Mouse (Mus musculus): ENCODE measurements around the gene Dcbld2. TPM values are rescaled to one million over a fixed set of nuclear protein-coding genes. Genes with fewer than 3 reads are reported as not detected.

Dcbld2 gene
- total and polyA plus RNA-seq, 3 experiments: 2.2 to 3.7 (median 3.3) TPM

GRCm38 (mm10) chr16:58393036-58393435, 15.2 kb upstream of the Dcbld2 start:
- no peak overlapping the region for H3K4me3 ChIP-seq (replicated peaks in 1 of 3; ENCODE audit: low read depth in 2 of 3, low read length in 2 of 3, poor library complexity in 1 of 3)
- in situ Hi-C loops (cut with MboI; ENCODE audit: low pct_ligation_motif_present, low pct_unique_long_range_greater_than_20kb, low sequenced_read_pairs): no loop called here
- H3K4me1 ChIP-seq (ENCODE audit: control insufficient read depth in 1 of 2, insufficient read depth in 2 of 2): peaks cover 3 to 17% of the 10 kb centered on the region in 2 experiments; a peak in 3 of 4 replicates
- H3K79me2 ChIP-seq (replicated peaks; ENCODE audit: control insufficient read depth, extremely low read depth, insufficient read depth, poor library complexity, severe bottlenecking): no peaks in the 10 kb centered on the region
- no peak for DNase-seq (ENCODE audit: extremely low read depth)
- no peak overlapping the region for H3K27ac ChIP-seq (ENCODE audit: insufficient read depth, low read depth)
- dilution Hi-C loops (cut with MboI; ENCODE audit: extremely low pct_ligation_motif_present, extremely low pct_unique_long_range_greater_than_20kb, low sequenced_read_pairs): no loop called here
- TF ChIP-seq MYC (IDR thresholded peaks at IDR 0.05; ENCODE audit: low read depth, low read length): no peak
- TF ChIP-seq EP300 (IDR thresholded peaks at IDR 0.05; ENCODE audit: low read length): no peak
- H3K4me2 ChIP-seq (ENCODE audit: insufficient read depth, low read depth, poor library complexity, severe bottlenecking): no peak overlapping the region
- no peak overlapping the region for H3K9ac ChIP-seq (ENCODE audit: insufficient read depth, low read depth)
- H3K27me3 ChIP-seq (replicated peaks): peaks cover 2% of the 10 kb centered on the region
- no peaks in the 10 kb centered on the region for H3K9me3 ChIP-seq (replicated peaks; ENCODE audit: low read length)
- no peaks in the 10 kb centered on the region for H3K36me3 ChIP-seq (replicated peaks in 1 of 2; ENCODE audit: control insufficient read depth in 1 of 2, insufficient read depth in 1 of 2, low read length in 1 of 2)

- no peak overlapping the region for H3K9ac ChIP-seq (ENCODE audit: insufficient read depth, low read depth)
- TF ChIP-seq POLR2A (IDR thresholded peaks at IDR 0.05; ENCODE audit: low read depth, low read length) (no peak), ELF1 (IDR thresholded peaks at IDR 0.05; ENCODE audit: low read depth, low read length) (no peak), MYC (IDR thresholded peaks at IDR 0.05; ENCODE audit: low read depth, low read length) (no peak), NRF1 (IDR thresholded peaks at IDR 0.05; ENCODE audit: low read depth, low read length) (no peak), MAZ (IDR thresholded peaks at IDR 0.05; ENCODE audit: low read depth, low read length) (no peak), ZNF384 (IDR thresholded peaks at IDR 0.05; ENCODE audit: low read depth, low read length) (no peak), TCF12 (IDR thresholded peaks at IDR 0.05; ENCODE audit: low read depth, low read length) (no peak), KAT2A (IDR thresholded peaks at IDR 0.05; ENCODE audit: insufficient replicate concordance, low read length) (no peak), E2F4 (IDR thresholded peaks at IDR 0.05; ENCODE audit: insufficient replicate concordance, low read depth, low read length) (no peak), CHD2 (IDR thresholded peaks at IDR 0.05; ENCODE audit: low read length) (no peak), POLR2AphosphoS2 (IDR thresholded peaks at IDR 0.05; ENCODE audit: low read depth, low read length) (no peak), RCOR1 (conservative IDR thresholded peaks at IDR 0.05; ENCODE audit: low read depth, low read length) (no peak), SMC3 (IDR thresholded peaks at IDR 0.05; ENCODE audit: low read depth, low read length) (no peak), RAD21 (IDR thresholded peaks at IDR 0.05; ENCODE audit: low read depth, low read length) (no peak), GABPA (IDR thresholded peaks at IDR 0.05; ENCODE audit: insufficient replicate concordance, low read depth, low read length) (no peak), MAFK (IDR thresholded peaks at IDR 0.05; ENCODE audit: insufficient replicate concordance, low read length) (no peak)
- H3K4me3 ChIP-seq (replicated peaks in 1 of 3; ENCODE audit: low read depth in 2 of 3, low read length in 2 of 3, poor library complexity in 1 of 3): no peak overlapping the region
- dilution Hi-C loops (cut with MboI; ENCODE audit: extremely low pct_ligation_motif_present, extremely low pct_unique_long_range_greater_than_20kb, low sequenced_read_pairs) (no loop called here), in situ Hi-C loops (cut with MboI; ENCODE audit: low pct_ligation_motif_present, low pct_unique_long_range_greater_than_20kb, low sequenced_read_pairs) (no loop called here)
- H3K27me3 ChIP-seq (replicated peaks): peaks cover 2% of the 10 kb centered on the region
- H3K4me1 ChIP-seq (ENCODE audit: control insufficient read depth in 1 of 2, insufficient read depth in 2 of 2): peaks cover 0 to 10% of the 10 kb centered on the region in 2 experiments; a peak in 2 of 4 replicates
- no peaks in the 10 kb centered on the region for H3K9me3 ChIP-seq (replicated peaks; ENCODE audit: low read length)
- H3K79me2 ChIP-seq (replicated peaks; ENCODE audit: control insufficient read depth, extremely low read depth, insufficient read depth, poor library complexity, severe bottlenecking): no peaks in the 10 kb centered on the region
- no peak overlapping the region for H3K4me2 ChIP-seq (ENCODE audit: insufficient read depth, low read depth, poor library complexity, severe bottlenecking)
- H3K27ac ChIP-seq (ENCODE audit: insufficient read depth, low read depth): no peak overlapping the region
- DNase-seq (ENCODE audit: extremely low read depth): no peak
- no peaks in the 10 kb centered on the region for H3K36me3 ChIP-seq (replicated peaks in 1 of 2; ENCODE audit: control insufficient read depth in 1 of 2, insufficient read depth in 1 of 2, low read length in 1 of 2)
Measured at GRCm38 (mm10) chr16:58394156-58394555, 14.1 kb upstream of the Dcbld2 start.
